Mouse (Mus musculus) brain, adult 2 months (tissue): ENCODE data around the gene Diaph2.
"Not testable (repeated sequence)": the region's sequence is repeated elsewhere in the genome, so short reads cannot be mapped to it uniquely, and the experiment has no call there.

Experiments used
- DNase-seq: peaks from one replicate; pipeline ENCODE4 v3.0.0; 2011; ENCODE audit warnings: low read depth, low spot score

Gene Diaph2

GRCm38 (mm10) chrX:129831903-129832302 lies 82.4 kb downstream of the Diaph2 start:
- peak; percentile 12 for DNase-seq

DNA sequence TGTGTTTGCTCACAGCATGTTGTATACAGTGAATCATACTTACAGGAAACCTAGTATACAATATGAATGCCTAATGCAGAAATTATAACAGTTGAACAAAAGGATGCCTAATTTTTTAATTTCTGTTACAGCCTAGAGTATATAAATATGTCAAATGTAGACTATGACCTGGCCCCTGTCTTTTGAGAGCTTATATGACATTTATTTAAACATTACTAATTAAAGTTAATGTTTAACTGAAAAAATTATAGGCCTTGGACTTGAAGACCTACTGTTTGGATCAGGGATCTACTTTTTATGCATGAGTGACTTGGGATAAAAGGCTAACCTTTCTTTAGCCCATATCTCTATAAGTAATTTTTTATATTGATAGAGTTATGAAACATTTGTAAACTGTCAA lies 84.3 kb downstream of the Diaph2 start:
- no peak for DNase-seq

DNA sequence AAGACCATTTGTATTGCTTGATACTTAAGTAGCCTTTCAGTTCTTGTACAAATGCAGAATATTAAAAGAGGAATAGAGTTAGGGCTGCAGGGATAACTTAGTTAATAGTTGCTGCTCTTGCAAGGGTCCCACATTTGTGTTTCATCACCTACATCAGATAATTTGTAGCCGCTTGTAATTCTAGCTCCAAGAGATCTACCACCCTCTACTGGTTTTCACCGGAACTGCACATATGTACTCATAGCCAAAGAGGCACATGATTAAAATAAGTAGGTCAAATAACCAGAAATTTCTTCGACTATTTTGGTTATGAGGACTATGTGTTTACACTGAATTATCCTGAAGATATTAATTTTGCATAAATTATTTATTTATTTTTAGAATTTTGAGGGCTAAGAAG lies 134.9 kb downstream of the Diaph2 start:
- DNase-seq = peak; percentile 24

DNA sequence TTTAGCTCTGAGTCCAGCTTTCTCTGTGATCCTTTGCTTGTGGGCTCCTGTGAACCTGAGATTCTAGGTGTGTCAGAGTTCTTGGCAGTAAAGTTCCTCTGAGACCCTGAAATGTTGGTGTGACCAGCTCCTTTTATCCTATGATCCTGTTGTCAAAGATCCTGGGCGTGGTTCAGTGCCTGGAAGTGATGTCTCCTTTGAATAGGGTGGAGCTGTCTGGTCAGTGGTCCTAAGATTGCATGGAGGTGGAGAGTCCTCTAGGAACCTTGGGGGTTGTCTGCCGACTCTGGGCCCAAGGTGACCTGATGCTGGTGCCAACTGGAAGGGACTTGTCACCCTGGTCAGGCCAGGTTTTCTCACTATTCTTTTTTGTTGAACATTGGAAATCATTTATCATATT lies 176.3 kb downstream of the Diaph2 start:
- DNase-seq = no peak

- peak; percentile 62 for DNase-seq
Observed at GRCm38 (mm10) chrX:129974816-129975215, 225.3 kb downstream of the Diaph2 start.

- no peak for DNase-seq
Observed at GRCm38 (mm10) chrX:130008210-130008609, 258.7 kb downstream of the Diaph2 start.

GRCm38 (mm10) chrX:130019735-130020134 lies 270.2 kb downstream of the Diaph2 start:
- DNase-seq = peak; percentile 14

- no peak for DNase-seq
Observed at GRCm38 (mm10) chrX:130044525-130044924, 295.0 kb downstream of the Diaph2 start.

DNA sequence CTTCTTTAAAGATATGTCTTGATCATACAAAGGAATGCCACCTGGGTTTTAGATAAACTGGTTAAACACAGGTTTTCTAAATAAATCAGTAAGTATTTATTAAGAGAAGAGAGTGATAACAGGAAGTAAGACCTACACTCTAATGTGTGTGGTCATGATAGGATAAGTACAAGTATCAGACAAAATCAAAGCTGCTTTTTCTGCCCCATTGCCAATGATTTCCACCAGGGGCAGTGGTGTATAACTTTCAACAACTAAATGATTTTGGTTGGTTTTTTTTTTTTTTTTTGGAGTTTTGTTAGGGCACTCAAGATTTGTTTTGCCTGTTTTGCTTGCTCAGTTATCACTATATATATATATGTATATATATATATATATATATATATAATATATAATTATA lies 399.7 kb downstream of the Diaph2 start:
- no peak for DNase-seq

DNA sequence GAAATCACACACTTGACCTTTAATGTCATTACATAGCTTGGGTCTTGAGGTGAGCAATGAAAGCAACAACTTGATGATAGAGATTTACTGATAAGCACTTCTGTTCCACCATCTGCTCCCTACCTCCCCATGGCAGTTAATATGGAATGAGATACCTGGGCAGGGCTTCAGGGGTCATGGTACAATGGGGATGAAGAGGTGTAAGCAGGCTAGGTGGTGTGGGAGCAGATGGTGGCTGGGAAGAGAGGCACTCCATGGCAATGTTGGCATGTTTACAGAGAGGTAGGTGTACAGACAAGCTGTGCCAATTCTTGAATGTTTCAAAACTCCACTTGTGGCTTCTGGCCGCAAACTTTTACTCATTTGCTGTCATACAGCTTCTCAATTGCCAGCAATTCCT lies 402.6 kb downstream of the Diaph2 start:
- peak; percentile 74 for DNase-seq

DNA sequence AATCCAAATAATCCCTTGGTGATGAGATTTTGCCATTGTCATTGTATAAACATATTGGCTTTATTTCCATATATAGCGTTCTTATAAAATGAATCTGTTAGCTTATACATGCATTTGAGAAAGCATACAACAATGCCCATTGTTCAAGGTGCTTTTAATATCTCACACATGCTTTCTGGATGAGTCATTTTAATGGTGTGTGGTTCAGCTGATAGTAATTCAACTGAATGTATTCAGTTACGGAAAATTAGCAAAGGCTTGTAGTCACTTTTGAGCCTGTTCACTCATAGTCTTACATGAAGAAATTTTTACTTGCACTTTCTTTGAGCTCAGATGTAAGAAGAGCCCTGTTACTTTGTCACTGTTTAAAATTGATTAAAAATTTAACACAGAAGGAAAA lies 423.6 kb downstream of the Diaph2 start:
- DNase-seq = no peak

DNA sequence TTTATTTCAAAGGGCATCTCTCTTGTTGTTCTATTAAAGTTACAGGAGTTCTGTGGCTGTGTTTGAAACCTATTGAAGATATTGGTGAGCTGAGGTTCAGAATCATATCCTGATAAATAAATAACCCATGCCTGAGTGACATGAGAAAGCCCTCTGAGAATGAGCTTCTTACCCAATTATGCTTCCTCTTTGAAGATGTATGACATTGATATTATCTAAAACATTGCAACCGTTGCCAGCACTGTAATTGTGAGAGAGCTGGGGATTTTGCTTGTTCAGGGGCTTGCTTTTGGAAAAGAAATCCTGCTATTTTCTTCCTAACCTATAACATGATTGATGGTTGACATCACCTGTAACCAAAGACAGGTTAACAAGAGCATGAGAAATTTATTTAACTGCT lies 438.3 kb downstream of the Diaph2 start:
- no peak for DNase-seq

DNA sequence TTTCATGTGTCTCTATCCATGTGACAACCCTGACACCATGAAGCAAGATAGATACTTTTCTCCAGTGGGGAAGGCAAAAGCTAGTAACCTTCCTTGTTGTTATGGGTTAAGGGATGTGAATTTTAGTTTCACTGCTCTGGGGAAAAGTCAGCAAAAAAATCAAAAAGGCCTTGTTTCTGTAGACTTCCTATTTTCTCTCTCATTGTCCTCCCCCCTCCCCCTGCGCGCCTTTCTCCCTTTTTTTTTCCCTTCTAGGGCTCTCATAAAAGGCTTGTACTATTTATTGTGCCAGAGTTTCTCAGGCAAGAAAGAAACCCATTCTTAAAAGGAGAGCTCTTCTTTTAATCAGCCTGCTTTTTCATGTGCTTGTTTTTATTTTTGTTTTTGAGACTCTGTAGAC lies 438.9 kb downstream of the Diaph2 start:
- no peak for DNase-seq

GRCm38 (mm10) chrX:130189250-130189649 lies 439.7 kb downstream of the Diaph2 start:
- DNase-seq = no peak

GRCm38 (mm10) chrX:130197412-130197811 lies 447.9 kb downstream of the Diaph2 start:
- not testable (repeated sequence) for DNase-seq

DNA sequence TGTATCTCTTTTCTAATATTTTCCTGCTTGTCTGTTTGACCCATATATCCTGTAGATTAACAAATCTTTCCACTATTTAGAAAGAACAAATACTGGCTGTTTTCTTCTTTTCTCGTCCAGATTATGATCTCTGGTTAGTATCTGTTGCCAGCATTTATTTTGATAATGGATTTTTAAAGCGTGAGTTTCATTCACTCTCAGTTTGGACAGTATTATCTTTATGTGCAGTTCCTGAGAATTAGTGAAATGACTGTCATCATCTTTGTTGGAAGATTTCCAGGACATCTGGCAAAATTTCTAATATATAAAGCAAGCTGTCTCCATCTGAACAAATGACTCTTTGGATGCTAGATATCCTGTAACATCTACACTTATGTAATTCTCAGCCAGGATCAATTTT lies 455.7 kb downstream of the Diaph2 start:
- peak; percentile 14 for DNase-seq

DNA sequence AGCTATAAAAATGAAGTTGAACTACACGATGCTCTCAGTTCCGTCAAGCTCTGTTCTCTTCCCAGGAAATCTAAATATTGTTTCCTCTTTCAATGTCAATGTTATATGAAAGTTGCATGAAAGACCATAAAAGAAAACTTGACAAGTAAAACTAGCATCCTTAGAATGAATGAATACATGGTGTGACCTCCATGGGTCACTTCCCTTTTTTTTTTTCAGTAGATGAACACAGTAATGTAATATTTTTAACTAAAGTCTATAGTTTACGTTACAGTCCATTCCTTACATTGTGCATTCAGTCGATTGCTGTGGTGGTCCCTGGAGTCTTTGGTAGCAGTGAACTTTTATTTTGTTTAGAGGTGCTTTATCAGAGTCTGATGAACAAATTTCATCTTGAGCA lies 462.7 kb downstream of the Diaph2 start:
- no peak for DNase-seq

DNA sequence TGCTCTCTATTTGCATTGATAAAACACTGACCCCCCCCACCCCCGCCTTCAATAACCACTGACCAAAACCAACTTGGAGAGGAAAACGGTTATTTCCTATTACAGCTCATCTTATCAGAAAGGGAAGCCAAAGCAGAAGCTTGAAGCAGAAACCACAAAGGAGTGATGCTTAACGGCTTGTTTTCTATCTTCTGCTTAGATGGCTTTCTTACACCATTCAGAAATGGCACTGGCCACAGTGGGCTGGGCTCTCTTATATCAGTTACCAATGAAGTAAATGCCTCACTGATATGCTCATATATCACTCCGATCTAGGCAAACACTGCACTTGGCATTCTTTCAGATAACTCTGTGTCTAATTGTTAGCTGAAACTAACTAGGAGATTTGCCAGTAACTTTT lies 463.2 kb downstream of the Diaph2 start:
- DNase-seq = no peak

DNA sequence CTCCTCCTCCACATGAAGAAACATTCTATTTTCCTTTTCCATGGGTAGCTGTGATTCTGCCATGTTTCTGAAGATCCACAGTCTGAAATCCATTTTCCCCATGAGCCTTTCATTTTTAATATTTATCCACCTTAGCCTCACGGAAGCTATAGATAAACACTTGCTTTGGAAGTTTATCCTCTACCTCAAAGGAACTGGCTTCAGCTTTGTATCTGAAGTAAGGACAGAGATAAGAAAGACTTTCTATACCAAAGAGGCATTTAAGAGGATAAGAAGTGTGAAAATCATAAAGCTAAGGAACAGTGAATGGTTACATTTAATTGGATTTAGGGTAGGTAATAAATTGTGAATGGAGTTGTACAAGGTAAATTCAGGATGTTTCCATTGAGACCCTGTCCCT lies 480.5 kb downstream of the Diaph2 start:
- no peak for DNase-seq

DNA sequence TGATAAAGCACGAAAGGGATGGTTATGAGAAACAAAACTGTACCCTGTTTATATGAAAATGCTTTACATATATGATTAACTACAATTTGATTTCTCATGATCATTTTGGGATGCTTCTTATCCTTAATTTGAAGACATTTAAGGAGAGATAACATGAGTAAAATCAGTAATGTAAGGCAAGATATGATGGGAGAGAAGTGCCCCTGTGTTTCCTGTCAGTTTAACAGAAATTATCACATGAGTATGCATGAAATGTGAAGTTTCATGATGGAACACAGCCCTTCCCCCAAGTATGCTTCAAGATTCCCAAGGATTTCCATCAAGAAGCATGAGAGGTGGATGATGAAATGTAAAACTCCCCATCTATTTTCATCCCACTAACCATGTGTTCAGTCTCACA lies 485.6 kb downstream of the Diaph2 start:
- no peak for DNase-seq

GRCm38 (mm10) chrX:130246652-130247051 lies 497.1 kb downstream of the Diaph2 start:
- DNase-seq = peak; percentile 78

DNA sequence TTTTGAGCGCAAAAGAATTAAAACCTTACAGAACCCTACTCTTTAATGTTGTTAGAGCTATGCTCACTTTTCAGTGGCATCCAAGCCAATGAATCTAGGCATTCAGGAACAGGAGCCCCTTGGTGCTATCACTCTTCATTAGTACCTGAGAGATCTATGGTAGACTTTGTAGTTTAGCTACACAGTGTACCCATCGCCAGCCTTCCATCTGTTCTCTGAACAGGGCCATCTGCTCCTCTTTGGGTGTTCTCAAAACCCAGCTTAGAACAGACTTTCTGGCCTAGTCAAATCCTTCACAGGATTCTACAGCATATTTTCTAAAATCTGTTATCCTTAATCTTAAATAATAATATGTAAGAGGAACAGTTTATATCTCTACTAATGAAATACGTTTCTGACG lies 504.1 kb downstream of the Diaph2 start:
- peak; percentile 96 for DNase-seq

- peak; percentile 60 for DNase-seq
Observed at GRCm38 (mm10) chrX:130265707-130266106, 516.2 kb downstream of the Diaph2 start.

- no peak for DNase-seq
Observed at GRCm38 (mm10) chrX:130279144-130279543, 529.6 kb downstream of the Diaph2 start.

DNA sequence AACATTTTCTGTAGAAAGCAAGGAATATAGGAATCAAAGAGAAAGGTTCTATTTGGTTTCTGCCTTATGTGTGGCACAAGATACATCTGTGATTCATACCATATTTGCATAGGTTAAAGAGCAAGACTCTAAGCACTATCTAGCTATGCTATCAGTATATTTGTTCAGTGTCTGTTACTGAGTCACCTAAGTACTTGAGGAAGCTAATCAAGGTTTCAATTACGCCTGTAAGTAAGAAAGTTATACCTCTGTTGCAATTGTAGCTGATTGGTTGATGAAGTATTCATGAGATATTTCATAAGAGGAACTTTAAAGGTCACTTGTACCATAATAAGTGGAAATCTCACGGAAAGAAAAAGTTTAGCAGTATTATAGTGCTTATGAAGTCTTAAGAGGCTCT lies 531.9 kb downstream of the Diaph2 start:
- DNase-seq = no peak
